Mouse (Mus musculus) CH12.LX (cell line): ENCODE results near the gene Hck. TPM values are rescaled to one million over a fixed set of nuclear protein-coding genes. Genes with fewer than 3 reads are reported as not detected.

Source experiments
- DNase-seq: peaks from one replicate; pipeline ENCODE4 v3.0.0-alpha.2; 2013; ENCODE audit errors: extremely low read depth
- H3K27ac ChIP-seq: 2 replicates; pipeline ENCODE4 v1.5.1; 2012; ENCODE audit warnings: low read depth, mild to moderate bottlenecking, control low read depth, moderate library complexity; ENCODE audit not compliant: insufficient read depth
- H3K27me3 ChIP-seq: replicated peaks from 2 replicates; pipeline ENCODE3; 2012; ENCODE audit warnings: inconsistent platforms
- H3K36me3 ChIP-seq, 2 experiments: replicated peaks in 1 of 2; 2 replicates each; pipeline versions ENCODE3 to v1.6.1; 2012; ENCODE audit warnings: inconsistent platforms in 1 of 2, low read length in 1 of 2, mild to moderate bottlenecking in 1 of 2, mixed read lengths in 1 of 2, moderate library complexity in 1 of 2; ENCODE audit not compliant: control insufficient read depth in 1 of 2, insufficient read depth in 1 of 2
- H3K4me1 ChIP-seq, 2 experiments: 2 replicates each; pipeline ENCODE4 v1.6.1; 2012; ENCODE audit warnings: inconsistent platforms in 1 of 2, moderate library complexity in 1 of 2; ENCODE audit not compliant: insufficient read depth in 2 of 2, control insufficient read depth in 1 of 2
- H3K4me2 ChIP-seq: 2 replicates; pipeline ENCODE4 v1.6.1; 2012; ENCODE audit warnings: low read depth, mild to moderate bottlenecking, control low read depth; ENCODE audit not compliant: poor library complexity, insufficient read depth, severe bottlenecking
- H3K4me3 ChIP-seq, 3 experiments: fragments of 150-350 bp in 1 of 3; sonication (generic) in 1 of 3; replicated peaks in 1 of 3; 2 replicates each; pipeline versions ENCODE3 to v1.5.1; 2011 to 2012; ENCODE audit warnings: low read depth in 2 of 3, low read length in 2 of 3, mild to moderate bottlenecking in 2 of 3, moderate library complexity in 2 of 3, control low read depth in 1 of 3, improper control_type of control experiment in 1 of 3, inconsistent platforms in 1 of 3, mixed read lengths in 1 of 3; ENCODE audit not compliant: poor library complexity in 1 of 3
- H3K79me2 ChIP-seq: replicated peaks from 2 replicates; pipeline ENCODE4 v1.6.1; 2012; ENCODE audit warnings: mild to moderate bottlenecking, moderate library complexity; ENCODE audit not compliant: control insufficient read depth, poor library complexity, insufficient read depth, severe bottlenecking; ENCODE audit errors: extremely low read depth
- H3K9ac ChIP-seq: 2 replicates; pipeline ENCODE4 v1.6.1; 2012; ENCODE audit warnings: low read depth, mild to moderate bottlenecking, control low read depth, moderate library complexity; ENCODE audit not compliant: insufficient read depth
- H3K9me3 ChIP-seq: replicated peaks from 2 replicates; pipeline ENCODE3; 2012; ENCODE audit warnings: low read length, inconsistent platforms, mixed read lengths
- BHLHE40 ChIP-seq: IDR thresholded peaks from 2 replicates; pipeline ENCODE4 v1.6.1; 2011; ENCODE audit warnings: mild to moderate bottlenecking, low read depth, low read length, improper control_type of control experiment
- CHD2 ChIP-seq: IDR thresholded peaks from 2 replicates; pipeline ENCODE4 v1.6.1; 2011; ENCODE audit warnings: low read length, improper control_type of control experiment
- CTCF ChIP-seq, 2 experiments: IDR thresholded peaks in 1 of 2; conservative IDR thresholded peaks in 1 of 2; 2 replicates each; pipeline ENCODE4 v1.5.1; 2011 to 2012; ENCODE audit warnings: low read depth in 2 of 2, low read length in 2 of 2, improper control_type of control experiment in 1 of 2, inconsistent platforms in 1 of 2, mild to moderate bottlenecking in 1 of 2, moderate library complexity in 1 of 2
- E2F4 ChIP-seq: IDR thresholded peaks from 2 replicates; pipeline ENCODE4 v1.6.1; 2011; ENCODE audit warnings: low read depth, low read length, improper control_type of control experiment; ENCODE audit not compliant: insufficient replicate concordance
- ELF1 ChIP-seq: IDR thresholded peaks from 2 replicates; pipeline ENCODE4 v1.6.1; 2014; ENCODE audit warnings: low read depth, mild to moderate bottlenecking, inconsistent platforms, low read length, improper control_type of control experiment
- EP300 ChIP-seq: IDR thresholded peaks from 2 replicates; pipeline ENCODE4 v1.6.1; 2011; ENCODE audit warnings: low read length, improper control_type of control experiment
- GABPA ChIP-seq: IDR thresholded peaks from 2 replicates; pipeline ENCODE4 v1.6.1; 2012; ENCODE audit warnings: low read depth, low read length, improper control_type of control experiment, inconsistent platforms; ENCODE audit not compliant: insufficient replicate concordance
- IRF4 ChIP-seq: IDR thresholded peaks from 2 replicates; pipeline ENCODE4 v1.6.1; 2014; ENCODE audit warnings: low read depth, mild to moderate bottlenecking, inconsistent platforms, low read length, improper control_type of control experiment
- JUN ChIP-seq: IDR thresholded peaks from 2 replicates; pipeline ENCODE4 v1.6.1; 2011; ENCODE audit warnings: low read depth, mild to moderate bottlenecking, low read length, improper control_type of control experiment, moderate library complexity; ENCODE audit not compliant: insufficient read depth
- KAT2A ChIP-seq: IDR thresholded peaks from 2 replicates; pipeline ENCODE4 v1.6.1; 2012; ENCODE audit warnings: low read length, improper control_type of control experiment, inconsistent platforms; ENCODE audit not compliant: insufficient replicate concordance
- MAX ChIP-seq: IDR thresholded peaks from 2 replicates; pipeline ENCODE4 v1.6.1; 2011; ENCODE audit warnings: low read length, improper control_type of control experiment
- MEF2A ChIP-seq: IDR thresholded peaks from 2 replicates; pipeline ENCODE4 v1.6.1; 2014; ENCODE audit warnings: low read depth, mild to moderate bottlenecking, inconsistent platforms, low read length, improper control_type of control experiment, borderline replicate concordance
- MXI1 ChIP-seq: IDR thresholded peaks from 2 replicates; pipeline ENCODE4 v1.6.1; 2011; ENCODE audit warnings: mild to moderate bottlenecking, low read depth, low read length, improper control_type of control experiment
- MYC ChIP-seq: IDR thresholded peaks from 2 replicates; pipeline ENCODE4 v1.6.1; 2011; ENCODE audit warnings: low read depth, mild to moderate bottlenecking, improper control_type of control experiment, low read length
- NELFE ChIP-seq: IDR thresholded peaks from 2 replicates; pipeline ENCODE4 v1.6.1; 2011; ENCODE audit warnings: low read depth, low read length, improper control_type of control experiment
- NRF1 ChIP-seq: IDR thresholded peaks from 2 replicates; pipeline ENCODE4 v1.6.1; 2014; ENCODE audit warnings: low read depth, mild to moderate bottlenecking, inconsistent platforms, low read length, improper control_type of control experiment, moderate library complexity
- PAX5 ChIP-seq: IDR thresholded peaks from 2 replicates; pipeline ENCODE4 v1.6.1; 2012; ENCODE audit warnings: low read length, inconsistent platforms, mixed read lengths
- POLR2AphosphoS2 ChIP-seq: IDR thresholded peaks from 2 replicates; pipeline ENCODE4 v1.6.1; 2011; ENCODE audit warnings: low read depth, low read length, improper control_type of control experiment
- SMC3 ChIP-seq: IDR thresholded peaks from 2 replicates; pipeline ENCODE4 v1.6.1; 2011; ENCODE audit warnings: low read depth, low read length, improper control_type of control experiment
- UBTF ChIP-seq: IDR thresholded peaks from 2 replicates; pipeline ENCODE4 v1.6.1; 2012; ENCODE audit warnings: low read depth, mild to moderate bottlenecking, inconsistent platforms, low read length, improper control_type of control experiment, moderate library complexity
- USF1 ChIP-seq: IDR thresholded peaks from 2 replicates; pipeline ENCODE4 v1.6.1; 2014; ENCODE audit warnings: low read depth, mild to moderate bottlenecking, inconsistent platforms, low read length, improper control_type of control experiment
- ZC3H11A ChIP-seq: IDR thresholded peaks from 2 replicates; pipeline ENCODE4 v1.6.1; 2012; ENCODE audit warnings: low read depth, mild to moderate bottlenecking, inconsistent platforms, low read length, improper control_type of control experiment
- ZKSCAN1 ChIP-seq: IDR thresholded peaks from 2 replicates; pipeline ENCODE4 v1.6.1; 2012; ENCODE audit warnings: low read depth, inconsistent platforms, low read length, improper control_type of control experiment, borderline replicate concordance
- dilution Hi-C: fragments of 300-500 bp; cut with MboI; formaldehyde crosslinking; loops from 2 replicates; pipeline ENCODE4 v1.14.3; 2020; ENCODE audit warnings: low sequenced_read_pairs; ENCODE audit not compliant: extremely low pct_unique_long_range_greater_than_20kb, extremely low pct_ligation_motif_present
- in situ Hi-C: fragments of 300-500 bp; cut with MboI; formaldehyde crosslinking; loops from 3 replicates; pipeline ENCODE4 v1.14.3; 2019; ENCODE audit warnings: low sequenced_read_pairs, low pct_ligation_motif_present, low pct_unique_long_range_greater_than_20kb, mixed read lengths
- polyA plus RNA-seq: library from polyadenylated mRNA; unstranded; fragments of >175 nt; gene quantifications from 2 replicates; pipeline ENCODE4 v1.2.1, GENCODE M21; 2012; ENCODE audit warnings: low read depth; ENCODE audit not compliant: insufficient read length
- total RNA-seq, 2 experiments: library from RNA; depleted of rRNA; stranded (reverse); fragments of 300-350 nt in 1 of 2; fragments of >200 nt in 1 of 2; gene quantifications; 2 replicates each; pipeline ENCODE4 v1.2.3; 2012 to 2014

The Hck gene
- total and polyA plus RNA-seq, 3 experiments: 0.08 to 0.68 (median 0.63) TPM

- Histone ChIP-seq H3K36me3 (peaks cover 84 to 100% of the 10 kb centered on the region in 2 experiments), H3K9me3 (no peaks in the 10 kb centered on the region), H3K4me3 (no peak overlapping the region), H3K4me2 (no peak overlapping the region), H3K4me1 (no peaks in the 10 kb centered on the region), H3K27ac (no peak overlapping the region), H3K9ac (no peak overlapping the region), H3K79me2 (no peaks in the 10 kb centered on the region), H3K27me3 (no peaks in the 10 kb centered on the region)
- in situ Hi-C loops (no loop called here), dilution Hi-C loops (no loop called here)
- DNase-seq: no peak
- TF ChIP-seq CHD2 (no peak), JUN (no peak), EP300 (no peak), PAX5 (no peak), SMC3 (no peak), ELF1 (no peak), MEF2A (no peak), E2F4 (no peak), MAX (no peak), CTCF (conservative IDR thresholded peaks at IDR 0.05 in 1 of 2, IDR thresholded peaks at IDR 0.05 in 1 of 2; ENCODE audit: low read depth in 2 of 2, low read length in 2 of 2) (no peak), MYC (no peak)
Measured at GRCm38 (mm10) chr2:153187848-153188247, 79.6 kb downstream of the Hck start.

GRCm38 (mm10) chr2:153191242-153191641, 83.0 kb downstream of the Hck start:
- Histone ChIP-seq H3K4me3 (no peak overlapping the region), H3K27me3 (no peaks in the 10 kb centered on the region), H3K36me3 (peaks cover 77 to 94% of the 10 kb centered on the region in 2 experiments), H3K27ac (no peak overlapping the region), H3K9ac (no peak overlapping the region), H3K9me3 (no peaks in the 10 kb centered on the region), H3K4me1 (no peaks in the 10 kb centered on the region), H3K4me2 (no peak overlapping the region), H3K79me2 (no peaks in the 10 kb centered on the region)
- TF ChIP-seq NELFE (no peak), GABPA (no peak), ZC3H11A (no peak), JUN (no peak), E2F4 (no peak), USF1 (no peak), ZKSCAN1 (no peak), MYC (no peak), UBTF (no peak), MXI1 (no peak), KAT2A (no peak), NRF1 (no peak), MAX (no peak), BHLHE40 (no peak), POLR2AphosphoS2 (no peak), IRF4 (no peak)
- in situ Hi-C loops: no loop called here
- dilution Hi-C loops: no loop called here
- DNase-seq: no peak
